ENCODE assay signal across 21 mouse cellular contexts in the genomic region with DNA sequence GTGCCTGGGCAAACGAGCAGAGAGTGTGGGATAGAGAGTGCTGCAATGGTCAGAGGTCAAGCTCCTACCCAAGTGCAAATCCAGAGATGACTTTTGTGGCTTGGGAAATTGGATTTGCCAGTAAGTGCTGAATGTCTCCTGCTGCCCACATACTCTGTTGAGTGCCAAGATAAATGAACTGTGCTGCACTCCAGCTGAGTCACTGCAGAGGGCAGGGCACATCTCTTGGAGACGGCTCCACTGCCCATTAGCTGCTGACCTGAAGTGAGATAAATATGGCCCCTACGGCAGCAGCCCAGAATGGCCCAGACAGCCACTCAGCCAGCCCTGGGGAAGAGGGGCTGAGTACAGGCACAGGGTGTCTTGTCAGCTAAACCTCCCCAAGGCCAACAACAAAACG. TPM values are rescaled to one million over a fixed set of nuclear protein-coding genes. Genes with fewer than 3 reads are reported as not detected.
A peak's percentile ranks its signal among the peaks of the same experiment; 100 is the strongest.
DNase-seq lines count a peak whose midpoint lies in the region; ATAC-seq and TF ChIP-seq lines count a peak whose summit lies in the region.
"Had no signal": no experiment of that assay in that cellular context is flagged by ENCODE, and none has a peak within 500 bp of the region (broad histone marks: within the 10 kb centered on the region; RNA-seq: fewer than 3 reads in every experiment).

No protein-coding gene starts in this region.

- no peaks in the 10 kb centered on the region for H3K4me1 ChIP-seq in hindbrain, embryonic 15.5 days (replicated peaks)
- no peaks in the 10 kb centered on the region for H3K4me1 ChIP-seq in hindbrain, embryonic 10.5 days (replicated peaks)
- H3K4me1 ChIP-seq: hindbrain, embryonic 12.5 days; liver, embryonic 15.5 days; midbrain, embryonic 12.5 days; neural tube, embryonic 12.5 days had no signal

- H3K4me2 ChIP-seq in hindbrain, embryonic 15.5 days: no peak overlapping the region
- H3K4me2 ChIP-seq: hindbrain, embryonic 12.5 days; limb, embryonic 13.5 days; liver, embryonic 15.5 days; midbrain, embryonic 12.5 days; neural tube, embryonic 12.5 days had no signal

- H3K9me3 ChIP-seq in hindbrain, embryonic 15.5 days: no peaks in the 10 kb centered on the region
- H3K9me3 ChIP-seq in hindbrain, embryonic 10.5 days: no peaks in the 10 kb centered on the region
- H3K9me3 ChIP-seq: embryonic facial prominence, embryonic 10.5 days; heart, embryonic 10.5 days; hindbrain, embryonic 12.5 days; limb, embryonic 13.5 days; liver, embryonic 15.5 days; midbrain, embryonic 12.5 days; neural tube, embryonic 12.5 days had no signal

- WGBS in hindbrain, embryonic 15.5 days: 55% methylated on average over 4 of the region's 4 CpGs
- 60% methylated on average over 4 of the region's 4 CpGs for WGBS in hindbrain, embryonic 10.5 days

- H3K36me3 ChIP-seq in hindbrain, embryonic 15.5 days: no peaks in the 10 kb centered on the region
- H3K36me3 ChIP-seq in hindbrain, embryonic 10.5 days: no peaks in the 10 kb centered on the region
- H3K36me3 ChIP-seq in C2C12 (ENCODE audit: control insufficient read depth, insufficient read depth): no peaks in the 10 kb centered on the region
- H3K36me3 ChIP-seq: embryonic facial prominence, embryonic 10.5 days; heart, embryonic 10.5 days; hindbrain, embryonic 12.5 days; limb, embryonic 13.5 days; liver, embryonic 15.5 days; midbrain, embryonic 12.5 days; neural tube, embryonic 12.5 days had no signal

- H3K4me3 ChIP-seq in hindbrain, embryonic 15.5 days: no peak overlapping the region
- H3K4me3 ChIP-seq in hindbrain, embryonic 10.5 days: no peak overlapping the region
- H3K4me3 ChIP-seq in C2C12 (ENCODE audit: insufficient read depth, poor library complexity, severe bottlenecking): no peak overlapping the region
- H3K4me3 ChIP-seq: embryonic facial prominence, embryonic 10.5 days; heart, embryonic 10.5 days; hindbrain, embryonic 12.5 days; limb, embryonic 13.5 days; liver, embryonic 15.5 days; midbrain, embryonic 12.5 days; neural tube, embryonic 12.5 days had no signal

- no peak overlapping the region for H3K27ac ChIP-seq in hindbrain, embryonic 15.5 days (replicated peaks)
- no peak overlapping the region for H3K27ac ChIP-seq in hindbrain, embryonic 10.5 days
- H3K27ac ChIP-seq: embryonic facial prominence, embryonic 10.5 days; heart, embryonic 10.5 days; hindbrain, embryonic 12.5 days; limb, embryonic 13.5 days; liver, embryonic 15.5 days; macrophage; midbrain, embryonic 12.5 days; neural tube, embryonic 12.5 days had no signal

- no peaks in the 10 kb centered on the region for H3K79me3 ChIP-seq in C2C12 (ENCODE audit: low read depth)

- H3K27me3 ChIP-seq in hindbrain, embryonic 15.5 days: no peaks in the 10 kb centered on the region
- H3K27me3 ChIP-seq in hindbrain, embryonic 10.5 days (ENCODE audit: insufficient read depth, poor library complexity, severe bottlenecking): no peaks in the 10 kb centered on the region
- no peaks in the 10 kb centered on the region for H3K27me3 ChIP-seq in C2C12 (ENCODE audit: control insufficient read depth, insufficient read depth, insufficient read length)
- H3K27me3 ChIP-seq: hindbrain, embryonic 12.5 days; limb, embryonic 13.5 days; liver, embryonic 15.5 days; midbrain, embryonic 12.5 days; neural tube, embryonic 12.5 days had no signal

- H3K79me2 ChIP-seq in C2C12 (ENCODE audit: control insufficient read depth, insufficient read depth): no peaks in the 10 kb centered on the region

- no peak for DNase-seq in hindbrain, embryonic 10.5 days (ENCODE audit: low spot score)
- DNase-seq in adipocyte (ENCODE audit: low spot score): peak; percentile 88
- DNase-seq in gonadal fat pad, adult 2 months (ENCODE audit: low read depth): peak; percentile 37
- DNase-seq in spleen, adult 18-20 months: no peak
- no peak for DNase-seq in cerebellum, postnatal 25 days
- DNase-seq: cerebellum, adult 8-10 months; gastrocnemius, postnatal 25 days; layer of hippocampus, postnatal 36 days; thymus, postnatal 4 days had no signal

- no peak overlapping the region for H3K9ac ChIP-seq in hindbrain, embryonic 15.5 days
- H3K9ac ChIP-seq: hindbrain, embryonic 12.5 days; limb, embryonic 13.5 days; liver, embryonic 15.5 days; midbrain, embryonic 12.5 days; neural tube, embryonic 12.5 days had no signal

- ATAC-seq in hindbrain, embryonic 15.5 days (ENCODE audit: low FRiP score, low read depth): peak; percentile 34; the same call in 1 of the 2 replicates
- ATAC-seq: forebrain, embryonic 16.5 days; intestine, embryonic 16.5 days had no signal

- TF ChIP-seq CTCF in C2C12 (IDR thresholded peaks at IDR 0.05; ENCODE audit: control insufficient read depth, insufficient read depth, insufficient read length): no peak

- no peak overlapping the region for H3ac ChIP-seq in C2C12 (ENCODE audit: control insufficient read depth, insufficient read length, low read depth)

TF ChIP-seq in C2C12, 6 proteins besides CTCF, POLR2A, EP300 and RAD21:
- TF ChIP-seq USF1 (IDR thresholded peaks at IDR 0.05; ENCODE audit: low read depth): no peak
- TF ChIP-seq MYOD1 (IDR thresholded peaks at IDR 0.05; ENCODE audit: control insufficient read depth, insufficient read length, low read depth): peak; percentile 44
- TF ChIP-seq MAX (IDR thresholded peaks at IDR 0.05): no peak
- TF ChIP-seq MYOG (IDR thresholded peaks at IDR 0.05; ENCODE audit: control insufficient read depth, extremely low read depth, insufficient read length): no peak
- TF ChIP-seq CEBPB (IDR thresholded peaks at IDR 0.05; ENCODE audit: low read depth): no peak
- peak; percentile 10 for TF ChIP-seq FOSL1 (IDR thresholded peaks at IDR 0.05; ENCODE audit: insufficient read depth, low read length, poor library complexity, severe bottlenecking)

RNA-seq across cellular contexts. Expression of gene Rarres1, which starts 25.2 kb away (rescaled TPM):
- 1.4 and 3.1 TPM in 2 replicates for polyA plus RNA-seq in hindbrain, embryonic 15.5 days (2015; fragmentation: Nextera tagmentation; extraction: Ambion mirVana)
- polyA plus RNA-seq in hindbrain, embryonic 10.5 days (2016; fragmentation: Nextera tagmentation; extraction: Ambion mirVana): 1.5 and 2.9 TPM in 2 replicates
- not detected for polyA plus RNA-seq in C2C12 (2012; fragmentation: generic; extraction: Trizol)
- polyA plus RNA-seq in gonadal fat pad, adult 2 months (2012; rRNA removed): 7.9 and 13.6 TPM in 2 replicates

RNA-seq across cellular contexts. Expression of gene Lxn, which starts 26.4 kb away (rescaled TPM):
- 174 and 188 TPM in 2 replicates for polyA plus RNA-seq in hindbrain, embryonic 15.5 days (2015; fragmentation: Nextera tagmentation; extraction: Ambion mirVana)
- polyA plus RNA-seq in hindbrain, embryonic 10.5 days (2016; fragmentation: Nextera tagmentation; extraction: Ambion mirVana): 54.6 and 64.5 TPM in 2 replicates
- 17.2 TPM for polyA plus RNA-seq in C2C12 (2012; fragmentation: generic; extraction: Trizol)
- 18.4 and 23.2 TPM in 2 replicates for polyA plus RNA-seq in gonadal fat pad, adult 2 months (2012; rRNA removed)

Comparison
In these comparisons a context has a peak if more than half of its experiments do, and no peak if none do; other contexts are left out.
1. DNase-seq: peak in adipocyte (single experiment) and gonadal fat pad, adult 2 months (single experiment); none in hindbrain, embryonic 10.5 days (single experiment), spleen, adult 18-20 months (0 of 2) and cerebellum, postnatal 25 days (0 of 2).